Mouse (Mus musculus) heart, adult 2 months (tissue): ENCODE data around the gene Olfr1396.
"Not testable (repeated sequence)": the region's sequence is repeated elsewhere in the genome, so short reads cannot be mapped to it uniquely, and the experiment has no call there.

ENCODE experiments used
- EP300 ChIP-seq: fragments of 200-500 bp; IDR thresholded peaks from 2 replicates; pipeline ENCODE4 v1.6.1; 2011; ENCODE audit warnings: low read depth, low read length, control low read depth; ENCODE audit not compliant: insufficient read depth
- POLR2A ChIP-seq: fragments of 200-500 bp; IDR thresholded peaks from 2 replicates; pipeline ENCODE4 v1.6.1; 2011; ENCODE audit warnings: mild to moderate bottlenecking, low read depth, low read length, control low read depth; ENCODE audit not compliant: insufficient read depth

DNA sequence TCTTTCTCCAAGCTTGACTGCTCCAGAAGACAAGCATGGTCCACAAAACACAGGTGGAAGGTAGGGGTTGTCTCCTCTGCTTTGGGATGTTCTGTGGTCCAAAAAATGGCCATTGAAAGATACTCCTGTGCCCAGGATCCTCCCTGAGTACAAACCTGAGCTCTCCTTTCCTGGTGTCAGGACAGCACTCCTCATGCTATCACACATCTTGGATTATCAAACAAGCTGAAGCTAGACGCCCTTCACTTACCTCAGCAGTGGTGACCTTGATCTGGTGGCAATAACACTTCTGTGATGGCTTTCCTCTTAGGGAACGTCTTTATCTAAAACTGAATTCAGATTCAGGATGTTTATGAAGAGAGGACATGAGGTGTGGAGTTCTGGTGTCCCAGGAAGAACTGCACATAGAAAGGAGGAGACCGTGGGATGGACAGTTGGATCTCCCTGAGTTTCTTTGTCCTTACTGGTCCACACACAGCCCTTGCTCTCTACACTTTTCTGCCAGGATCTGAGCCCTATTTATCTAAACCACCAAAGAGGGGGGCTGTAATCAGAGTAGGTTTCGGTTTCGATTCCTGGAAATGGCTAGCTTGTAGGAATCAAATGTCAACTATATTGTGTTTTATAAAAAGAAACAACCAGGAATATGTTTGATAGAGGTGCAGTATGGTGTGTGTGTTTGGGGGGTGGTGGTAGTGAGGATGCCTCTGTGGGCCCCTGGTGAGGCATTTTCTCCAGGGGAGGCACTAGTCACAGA lies 50.8 kb downstream of the Olfr1396 start, which contains the start of gene Tgtp2:
- peak; percentile 60; the same call in 1 of the 2 replicates for TF ChIP-seq POLR2A
- TF ChIP-seq EP300 = not testable (repeated sequence)
